Mouse (Mus musculus) liver, postnatal 0 days (tissue): Measurements from ENCODE around the gene 1810062G17Rik.

Source experiments
- CTCF ChIP-seq: sonication (generic); IDR thresholded peaks from 2 replicates; pipeline ENCODE4 v1.5.1; 2016; ENCODE audit warnings: antibody characterized with exemption, low read depth
- EP300 ChIP-seq: IDR thresholded peaks from 2 replicates; pipeline ENCODE4 v1.6.1; 2016; ENCODE audit warnings: antibody characterized with exemption, low read depth, mild to moderate bottlenecking

GRCm38 (mm10) chr3:36496273-36496672, 20.5 kb downstream of the 1810062G17Rik start:
- TF ChIP-seq CTCF (no peak), EP300 (no peak)
